Mouse (Mus musculus): ENCODE data around the gene Gsdma3.

DNA sequence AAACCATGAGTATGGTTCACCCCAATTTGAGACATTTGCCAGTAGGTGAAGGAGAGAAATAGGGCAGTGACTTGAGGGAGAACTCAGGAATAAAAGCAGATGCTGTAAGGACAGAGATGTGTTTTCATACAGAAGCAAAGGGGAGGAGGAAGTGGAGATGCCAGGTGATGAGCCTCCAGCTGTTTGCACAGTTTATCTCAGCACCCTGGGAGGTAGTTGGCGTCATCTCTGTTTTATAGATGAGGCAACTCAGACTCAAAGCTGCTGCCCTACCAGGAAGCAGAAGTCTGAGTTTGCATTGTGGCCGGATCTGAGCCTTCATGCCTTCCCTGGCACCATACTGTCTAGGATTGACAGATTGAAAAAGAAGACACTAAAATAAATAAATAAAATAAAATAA lies 42.8 kb downstream of the Gsdma3 start:
- TF ChIP-seq CTCF (IDR thresholded peaks at IDR 0.05; ENCODE audit: extremely low read depth, insufficient read depth, insufficient read length, insufficient replicate concordance) (no peak), POLR2A (IDR thresholded peaks at IDR 0.05; ENCODE audit: low read depth, low read length) (no peak)
